Mouse (Mus musculus) gastrocnemius, postnatal 4 days (tissue): ENCODE data around the gene Slc39a11. TPM values are rescaled to one million over a fixed set of nuclear protein-coding genes. Genes with fewer than 3 reads are reported as not detected.

Experiments used
- DNase-seq, 2 experiments: peaks; one replicate each; pipeline ENCODE4 v3.0.0; 2021 to 2022; ENCODE audit warnings: low spot score in 2 of 2, mixed read lengths in 2 of 2
- total RNA-seq, 2 experiments: library from RNA; stranded (reverse); gene quantifications; 2 replicates each; pipeline ENCODE4 v1.2.3; 2021

Slc39a11 gene
- total RNA-seq, 2 experiments from 2014 or later, result 8.2 to 8.9 TPM

DNA sequence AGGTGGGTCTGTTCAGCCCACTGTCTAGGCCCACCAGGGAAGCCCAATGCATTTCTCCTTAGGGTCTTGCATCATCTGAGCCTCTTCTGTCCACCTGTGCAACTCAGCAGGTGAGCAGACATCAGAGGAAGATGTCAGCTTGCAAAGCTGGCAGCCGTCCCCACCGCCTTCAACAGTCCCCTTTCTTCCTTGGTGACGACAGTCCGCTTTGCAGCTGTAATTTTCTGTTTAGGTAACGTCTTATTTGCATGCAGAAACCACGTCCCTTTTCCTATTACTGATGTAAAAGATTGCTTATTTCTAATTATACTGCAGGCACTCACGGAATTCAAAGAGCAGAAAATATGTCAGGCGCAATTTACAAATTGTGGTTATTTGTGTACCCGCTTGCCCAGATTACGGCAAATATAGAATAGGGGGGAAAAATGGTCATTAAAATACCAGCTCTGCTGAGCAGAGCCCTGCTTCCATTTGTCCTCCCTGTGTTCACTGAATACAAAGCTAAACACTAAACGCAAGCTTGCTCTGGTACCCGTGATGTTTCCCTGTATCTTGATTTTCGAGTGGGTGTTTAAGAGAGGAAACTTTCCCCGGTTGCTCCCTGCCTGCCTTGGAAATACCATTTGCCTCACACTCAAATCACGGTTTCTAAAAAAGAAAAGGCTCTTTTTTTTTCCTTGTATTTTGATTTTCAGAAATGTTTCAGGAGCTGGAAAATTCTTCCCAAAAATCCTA, 230.8 kb downstream of the Slc39a11 start:
- DNase-seq, result no peak

DNA sequence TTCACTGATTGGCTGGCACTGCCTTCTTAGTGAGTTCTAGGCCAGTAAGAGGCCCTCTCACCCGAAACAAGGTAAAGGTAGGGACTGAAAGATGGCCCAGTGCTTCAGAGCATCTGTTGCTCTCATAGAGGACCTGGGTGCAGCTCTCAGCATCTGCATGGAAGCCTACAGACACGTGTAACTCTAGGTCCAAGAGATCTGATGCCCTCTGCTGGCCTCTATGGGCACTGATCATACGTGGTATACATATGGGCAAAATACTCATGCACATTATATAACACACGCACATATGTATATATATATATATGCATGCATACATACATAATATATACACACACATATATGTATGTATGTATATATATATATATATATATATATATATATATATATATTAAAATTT, 231.9 kb downstream of the Slc39a11 start:
- DNase-seq, result no peak

DNA sequence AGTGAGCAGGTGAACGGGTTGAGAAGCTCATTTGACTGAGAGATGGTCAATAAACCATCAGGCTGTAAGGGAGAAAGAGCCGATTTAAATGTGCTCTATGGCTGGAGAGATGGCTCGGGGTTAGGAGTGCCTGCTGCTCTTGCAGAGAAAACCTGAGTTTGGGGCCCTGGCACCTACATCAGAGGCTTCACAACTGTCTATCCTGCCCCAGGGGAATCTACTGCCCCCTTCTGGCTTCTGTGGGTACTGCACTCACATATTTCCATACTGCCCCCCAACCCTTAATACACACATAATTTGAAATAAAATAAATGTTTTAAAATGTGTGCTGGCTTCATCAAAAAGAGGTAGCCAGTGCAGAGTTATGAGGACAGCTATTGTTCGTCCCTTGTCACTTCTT, 237.3 kb downstream of the Slc39a11 start:
- no peak for DNase-seq

DNA sequence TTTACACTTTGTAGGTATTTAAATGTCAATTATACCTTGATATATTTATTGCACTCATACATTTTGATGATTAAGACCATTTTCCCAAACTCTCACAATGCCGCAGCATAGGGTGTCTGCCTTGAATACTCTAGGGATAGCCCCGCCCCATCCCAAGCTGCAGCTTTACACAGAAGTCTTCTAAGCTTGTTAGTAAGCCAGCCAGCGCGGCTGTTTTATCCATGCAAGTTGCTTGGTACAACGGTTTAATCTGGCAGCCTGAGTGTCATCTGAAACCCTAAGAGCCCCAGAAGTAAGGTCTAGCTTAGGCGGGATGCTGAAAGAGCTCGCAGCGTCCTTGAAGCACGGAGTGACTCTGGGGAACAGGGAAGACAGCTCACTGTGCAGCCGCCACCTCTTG, 238.1 kb downstream of the Slc39a11 start:
- DNase-seq, result no peak

DNA sequence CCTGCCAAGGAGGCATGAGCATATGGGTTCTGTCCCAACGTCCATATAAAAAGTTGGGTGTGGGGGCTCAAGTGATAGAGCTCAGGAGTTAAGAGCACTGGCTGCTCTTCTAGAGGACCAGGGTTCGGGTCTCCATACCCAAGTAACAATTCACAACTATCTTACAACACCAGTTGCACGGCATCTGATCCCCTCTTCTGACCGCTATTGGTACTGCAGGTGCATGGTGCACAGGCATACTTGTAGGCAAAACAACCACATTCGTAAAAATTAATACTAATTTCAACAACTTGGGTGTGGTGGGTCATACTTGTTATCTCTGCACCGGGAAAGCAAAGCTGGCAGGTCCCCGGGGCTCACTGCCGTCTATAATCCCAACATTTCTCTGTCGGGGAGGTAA, 240.8 kb downstream of the Slc39a11 start:
- DNase-seq, result no peak

DNA sequence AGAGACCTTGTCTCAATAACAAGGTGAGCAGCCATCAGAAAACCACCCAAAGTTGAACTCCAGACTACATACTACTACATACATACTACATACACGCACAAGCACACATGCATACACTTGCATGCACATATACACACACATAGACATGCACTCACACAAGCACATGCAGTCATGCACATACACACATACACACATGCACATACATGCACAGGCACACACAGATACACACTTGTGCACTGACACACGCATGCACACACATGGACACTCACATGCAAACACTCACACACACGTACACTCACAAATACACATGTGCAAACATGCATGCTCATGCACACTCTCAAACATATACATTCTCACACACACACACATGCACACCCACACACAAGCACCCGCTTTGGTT, 242.4 kb downstream of the Slc39a11 start:
- DNase-seq, result no peak

DNA sequence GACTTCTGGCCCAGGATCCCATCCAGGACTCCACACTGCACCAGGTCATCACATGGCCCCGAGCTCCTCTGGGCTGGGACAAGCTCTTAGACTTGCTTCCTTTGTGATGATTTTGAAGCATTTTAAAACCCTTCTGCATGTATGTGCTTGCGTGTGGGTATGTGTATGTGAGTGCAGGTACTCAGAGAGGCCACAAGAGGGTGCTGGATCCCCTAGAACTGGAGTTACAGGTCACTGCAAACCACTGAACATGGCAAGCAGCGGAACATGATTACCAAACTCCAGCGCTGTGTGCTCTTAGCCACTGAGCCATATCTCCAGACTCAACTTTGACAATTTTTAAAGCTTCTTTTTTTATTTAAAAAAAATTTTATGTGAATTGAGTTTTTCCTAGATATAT, 249.0 kb downstream of the Slc39a11 start:
- no peak for DNase-seq

DNA sequence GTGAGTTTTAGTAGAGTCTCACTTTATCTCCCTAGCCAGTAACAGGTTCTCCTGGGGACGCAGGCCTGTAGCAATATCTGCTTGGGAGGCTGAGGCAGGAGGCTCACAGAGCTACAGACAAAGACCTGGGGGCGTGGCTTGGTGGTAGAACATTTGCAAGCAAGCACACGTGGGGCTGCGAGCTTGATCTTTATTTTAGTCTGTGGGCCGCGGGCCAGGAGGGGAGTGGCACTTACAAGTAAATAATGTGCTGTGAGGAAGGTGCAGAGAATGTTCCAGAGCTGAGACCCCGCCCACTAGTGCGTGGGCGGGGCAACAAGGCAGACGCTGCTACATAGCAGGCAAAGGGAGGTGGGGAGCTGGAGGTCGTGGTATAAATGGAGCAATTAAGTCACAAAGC, 250.3 kb downstream of the Slc39a11 start:
- no peak for DNase-seq

DNA sequence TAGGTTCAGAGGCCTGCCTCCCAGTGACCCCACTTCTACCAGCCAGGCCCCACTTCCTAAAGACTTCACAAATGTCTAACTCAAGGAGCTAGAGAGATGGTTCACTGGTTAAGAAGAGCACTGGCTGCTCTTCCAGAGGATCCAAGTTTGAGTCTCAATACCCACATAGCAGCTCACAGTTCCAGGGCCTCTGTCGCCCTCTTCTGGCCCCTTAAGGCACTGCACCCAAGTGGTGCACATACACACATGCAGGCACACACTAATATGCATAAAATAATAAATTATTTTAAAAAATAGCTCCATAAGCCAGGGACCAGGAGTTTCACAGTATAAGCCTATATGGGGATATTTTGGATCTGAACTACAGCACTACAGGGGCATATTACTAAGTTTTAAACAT, 252.5 kb downstream of the Slc39a11 start:
- no peak for DNase-seq

DNA sequence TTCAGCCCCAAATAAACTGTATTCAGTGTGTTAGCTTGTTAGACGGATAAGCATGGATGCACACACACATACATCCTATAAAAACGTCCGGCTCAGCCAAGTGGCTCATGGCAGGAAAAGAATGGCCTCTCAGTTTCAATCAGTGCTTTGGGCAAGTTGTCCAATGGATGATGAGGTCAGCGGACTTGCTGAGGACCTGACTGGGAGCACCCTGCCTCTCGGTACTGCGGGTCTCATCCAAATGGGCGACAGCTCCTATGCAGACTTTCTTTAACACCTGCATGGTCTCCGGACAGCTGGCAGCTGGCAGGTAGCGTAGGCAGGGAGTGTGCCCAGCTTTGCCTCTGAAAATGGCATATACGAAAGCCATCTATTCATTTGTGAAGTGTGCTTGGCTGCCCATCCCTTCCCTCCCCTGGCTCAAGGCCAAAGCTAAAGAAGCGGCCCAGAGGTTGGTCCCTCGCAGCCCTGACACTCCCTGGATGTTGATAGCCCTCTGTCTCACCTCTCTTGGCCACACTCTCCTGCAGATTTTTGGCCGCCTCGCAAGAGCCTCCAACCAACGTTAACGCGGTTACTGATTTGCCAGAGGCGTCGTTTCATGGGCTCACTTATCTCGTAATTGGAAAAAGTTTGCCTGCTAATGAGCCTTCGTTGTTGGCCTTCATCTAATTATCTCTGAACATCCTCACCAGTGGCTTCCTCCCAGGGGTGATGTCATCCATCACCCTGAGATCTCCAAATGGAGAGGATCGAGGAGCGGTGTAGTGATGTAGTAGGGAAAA, 256.3 kb downstream of the Slc39a11 start:
- no peak for DNase-seq

DNA sequence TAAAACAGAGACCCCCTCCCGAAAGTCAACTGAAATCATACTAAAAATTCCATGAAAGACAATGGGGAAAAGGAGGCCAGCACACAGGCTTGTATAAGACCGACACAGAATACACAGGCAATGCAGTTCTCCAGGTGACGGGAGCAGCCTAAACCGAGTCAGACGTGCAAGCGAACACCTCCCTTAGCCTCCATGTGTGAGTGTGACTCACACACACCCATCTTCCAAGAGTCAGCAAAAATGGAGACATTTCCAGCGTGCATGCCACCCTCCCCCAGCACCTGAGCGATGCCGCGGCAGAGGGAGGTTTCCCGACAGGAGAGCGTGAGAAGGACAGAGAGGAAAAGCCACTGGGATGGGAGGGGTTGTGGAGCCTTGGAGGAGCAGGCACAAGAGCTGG, 258.2 kb downstream of the Slc39a11 start:
- DNase-seq, result no peak

DNA sequence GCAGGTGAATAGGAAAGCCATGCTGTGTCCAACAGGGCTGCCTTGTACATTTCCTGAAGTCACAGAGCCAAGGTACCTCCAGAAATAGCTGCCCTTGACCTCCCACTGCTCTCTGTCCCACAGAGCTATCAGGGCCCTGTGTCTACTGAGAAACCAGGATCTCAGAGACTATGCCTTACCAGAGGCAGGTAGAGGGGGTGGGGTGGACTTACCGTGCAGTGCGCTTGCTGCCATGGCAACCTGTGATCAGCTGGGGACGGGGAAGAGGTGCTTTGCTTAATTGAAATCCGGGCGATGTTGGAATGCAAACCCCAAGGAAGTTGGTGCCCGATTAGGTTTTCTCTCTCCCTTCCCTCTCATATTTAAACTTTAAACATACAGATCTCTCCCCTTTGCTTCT, 260.2 kb downstream of the Slc39a11 start:
- no peak for DNase-seq

DNA sequence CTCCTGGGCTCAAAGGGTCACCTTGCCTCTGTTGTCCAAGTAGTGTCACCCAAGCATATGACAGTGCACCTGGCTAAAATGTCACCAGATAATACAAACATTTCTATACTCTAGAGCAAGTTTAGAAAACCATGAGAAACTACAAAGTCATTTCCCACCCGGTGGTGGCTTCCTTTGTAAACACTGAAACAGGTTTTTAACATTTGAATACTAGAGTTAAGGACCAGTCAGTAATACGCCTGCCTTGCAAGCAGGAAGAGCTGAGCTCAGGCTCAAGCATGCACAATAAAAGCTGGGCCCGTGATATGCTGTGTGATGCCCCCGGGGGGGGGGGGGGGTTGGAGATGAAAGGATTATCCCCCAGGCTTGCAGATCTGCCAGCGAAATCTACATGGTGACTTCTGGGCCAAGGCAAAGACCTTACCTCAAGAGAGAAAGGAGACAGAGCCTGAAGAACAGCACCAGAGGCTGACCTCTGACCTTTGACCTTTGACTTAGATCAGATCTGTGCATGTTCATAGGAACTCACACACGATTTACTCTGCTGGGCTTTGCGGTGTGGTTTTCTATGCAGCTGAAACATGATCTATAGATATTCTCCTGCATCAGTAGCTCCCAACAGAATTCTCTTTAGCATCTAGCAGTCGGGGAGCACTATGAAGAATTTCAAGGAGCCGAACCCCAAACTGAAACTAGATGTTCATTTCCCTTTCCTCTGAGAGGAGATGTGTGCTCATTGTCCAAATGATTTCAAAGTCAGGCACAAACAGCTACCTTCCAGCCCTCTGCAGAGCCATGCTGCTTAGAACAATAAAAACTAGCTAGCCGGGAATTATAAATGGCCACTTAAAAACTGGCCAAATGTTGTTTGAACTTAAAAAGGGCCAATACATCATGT, 267.0 kb downstream of the Slc39a11 start:
- no peak for DNase-seq

DNA sequence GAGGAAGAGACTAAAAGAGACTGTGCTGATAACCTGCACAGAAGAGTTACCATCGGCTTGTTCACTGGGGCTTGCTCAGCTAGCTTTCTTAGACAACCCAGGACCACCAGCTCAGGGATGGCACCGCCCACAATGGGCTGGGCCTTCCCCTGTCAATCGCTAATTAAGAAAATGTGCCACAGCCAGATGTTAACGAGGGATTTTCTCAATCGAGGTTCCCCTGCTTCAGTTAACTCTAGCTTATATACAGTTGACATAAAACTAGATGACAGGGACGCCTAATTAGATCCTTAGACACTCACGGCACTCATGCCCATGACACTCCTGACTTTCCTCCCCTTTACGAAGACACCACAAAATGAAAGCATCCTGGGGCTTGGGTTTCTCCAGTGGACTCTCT, 268.3 kb downstream of the Slc39a11 start:
- DNase-seq, result no peak

DNA sequence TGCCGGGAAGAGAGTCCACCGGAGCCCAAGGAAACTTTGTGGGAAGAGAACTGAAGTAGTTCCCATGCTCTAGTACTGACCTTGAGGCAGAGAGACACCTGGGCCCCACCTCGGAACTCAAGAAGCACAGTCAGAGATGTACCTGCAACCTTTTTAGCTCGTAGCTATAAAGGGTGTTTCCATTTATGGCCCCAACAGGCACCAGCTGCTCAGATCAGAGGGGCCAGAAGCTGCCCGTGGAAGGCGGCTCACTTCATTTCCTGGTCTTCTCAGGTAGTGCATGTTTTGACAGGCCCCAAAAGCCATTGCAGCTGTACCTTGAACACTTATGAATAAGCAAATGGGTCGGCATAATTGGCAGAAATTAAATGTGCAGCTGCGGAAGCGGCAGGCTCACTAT, 271.0 kb downstream of the Slc39a11 start:
- DNase-seq, result no peak

DNA sequence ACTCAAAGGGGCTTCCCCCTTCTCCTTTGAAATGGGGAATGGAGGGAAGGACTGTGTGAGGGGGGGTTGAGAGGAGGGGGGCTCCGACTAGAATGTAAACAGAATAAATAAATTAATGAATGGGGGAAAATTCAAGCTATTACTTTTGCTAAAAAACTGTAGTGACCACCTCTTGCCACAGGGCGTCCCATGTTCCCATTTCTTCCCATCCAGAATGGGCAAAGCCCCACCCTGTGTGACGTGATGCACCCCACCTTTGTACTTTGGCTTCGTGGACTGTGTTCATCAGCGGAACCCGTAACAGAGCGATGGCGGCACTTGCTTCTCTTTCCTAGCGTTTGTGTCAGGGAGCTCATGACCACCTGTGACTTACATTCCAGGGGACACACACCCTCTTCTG, 273.8 kb downstream of the Slc39a11 start:
- no peak for DNase-seq

DNA sequence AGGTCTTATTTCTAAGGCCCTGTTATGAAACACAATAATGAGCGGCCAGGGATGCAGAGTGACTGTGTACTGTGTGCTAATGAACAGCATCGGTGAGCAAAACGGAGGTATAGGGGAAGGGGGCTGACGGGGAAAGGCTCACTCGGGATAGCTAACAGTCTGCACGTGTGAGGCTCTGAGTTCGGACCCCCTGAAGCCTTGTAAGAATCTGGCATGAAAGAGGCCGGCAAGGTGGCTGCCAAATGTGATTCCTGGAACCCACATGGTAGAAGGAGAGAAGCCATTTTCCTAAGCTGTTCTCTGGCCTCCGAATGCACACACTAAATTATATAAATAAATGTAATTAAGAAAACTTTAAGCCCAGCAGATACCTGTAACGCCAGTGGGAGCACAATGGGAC, 276.0 kb downstream of the Slc39a11 start:
- no peak for DNase-seq

DNA sequence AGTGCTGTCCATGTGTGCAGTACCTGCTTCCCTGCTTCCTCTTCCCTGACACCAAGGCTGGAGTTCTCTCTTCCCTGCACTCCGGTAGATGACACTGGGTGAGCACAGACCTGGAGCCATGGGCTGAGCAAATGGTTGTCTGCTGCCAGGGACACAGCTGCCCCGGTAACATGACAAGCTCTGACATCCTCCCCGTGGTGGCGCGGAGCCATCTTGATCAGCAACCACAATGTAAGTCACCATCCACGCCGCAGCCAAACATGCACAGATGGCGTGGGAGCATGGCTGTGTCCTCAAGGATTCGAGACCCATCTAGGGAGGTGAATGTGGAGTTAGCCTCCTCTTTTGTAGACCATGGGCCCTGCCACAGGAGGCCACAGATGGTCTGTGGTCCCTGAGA, 276.5 kb downstream of the Slc39a11 start:
- peak in 1 of 2 experiments; percentile 16 for DNase-seq

DNA sequence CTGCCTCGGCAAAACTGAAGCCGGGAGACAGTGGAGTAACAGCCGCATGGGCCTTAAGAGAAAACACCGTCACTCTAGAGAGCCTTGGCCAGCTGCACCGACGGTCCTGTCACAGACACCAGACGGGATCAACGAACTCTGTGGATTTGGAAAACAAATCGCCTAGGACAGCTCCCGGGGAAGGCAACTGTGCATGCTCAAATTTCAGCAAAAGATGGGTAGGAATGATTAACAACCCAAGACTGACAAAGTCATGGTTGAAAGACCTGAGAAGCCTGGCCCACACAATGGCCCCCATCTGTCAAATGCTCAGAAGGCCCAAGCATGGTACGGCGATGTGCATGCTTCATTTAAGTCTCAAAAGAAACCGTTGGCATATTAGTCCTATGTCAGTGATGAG, 281.8 kb downstream of the Slc39a11 start:
- DNase-seq, result no peak

DNA sequence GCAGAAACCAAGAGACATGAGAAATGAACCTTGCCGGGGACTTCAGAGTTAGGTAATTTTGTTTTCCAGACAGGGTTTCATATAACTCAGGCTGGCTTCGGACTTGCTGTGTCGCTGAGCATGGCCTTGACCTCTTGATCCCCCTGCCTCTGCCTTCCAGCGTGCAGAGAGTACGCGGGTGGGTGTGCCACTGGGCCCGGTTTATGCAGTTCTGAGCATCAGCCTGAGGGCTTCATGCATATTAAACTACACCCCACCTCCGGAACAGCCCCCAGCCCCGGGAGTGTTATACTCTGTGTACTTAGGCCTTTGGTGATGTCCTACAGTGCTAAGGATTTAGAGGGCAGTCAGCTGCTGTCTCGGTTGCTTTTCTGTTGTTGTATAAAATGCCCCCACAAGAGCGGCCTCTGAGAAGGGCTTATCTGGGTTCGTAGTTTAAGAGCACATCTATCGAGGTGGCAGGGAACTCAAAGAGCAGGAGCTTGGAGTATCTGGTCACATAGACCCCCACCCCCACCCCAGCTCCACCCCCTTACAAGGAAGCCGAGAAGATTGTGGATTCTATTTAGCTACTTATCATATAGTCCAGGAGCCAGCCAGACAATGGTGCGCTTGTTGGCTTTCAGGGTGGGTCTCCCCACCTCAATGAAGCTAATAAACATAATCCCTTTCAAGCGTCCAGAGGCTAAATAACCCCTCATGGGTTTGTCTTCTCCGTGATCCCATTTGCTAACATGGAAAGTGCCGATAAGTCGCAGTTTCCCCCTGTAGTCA, 283.4 kb downstream of the Slc39a11 start:
- DNase-seq, result no peak

DNA sequence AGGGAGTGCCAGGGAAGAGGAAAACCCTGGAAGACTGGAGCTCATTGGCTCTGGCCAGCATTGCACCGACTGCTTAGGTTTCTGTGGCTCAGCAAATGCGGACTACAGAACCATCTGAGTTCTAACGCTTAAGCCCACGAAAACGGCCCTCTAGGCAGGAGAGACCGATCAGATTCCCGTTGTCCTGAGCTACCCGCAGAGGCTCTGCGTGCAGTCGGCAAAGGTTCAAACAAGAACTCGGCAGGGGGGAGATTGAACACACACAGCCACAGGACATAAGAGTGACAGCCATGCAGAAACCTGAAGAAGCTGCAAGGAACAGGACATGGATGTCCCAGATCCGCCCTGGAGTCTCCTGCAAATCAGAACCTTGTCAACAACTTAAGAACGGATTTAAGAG, 286.1 kb downstream of the Slc39a11 start:
- DNase-seq, result no peak
